Mouse (Mus musculus) spleen, adult 2 months (tissue): Measurements from ENCODE around the gene Reln.

Source experiments
- CTCF ChIP-seq: fragments of 200-500 bp; IDR thresholded peaks from 2 replicates; pipeline ENCODE4 v1.5.1; 2011; ENCODE audit warnings: mild to moderate bottlenecking, inconsistent platforms; ENCODE audit not compliant: insufficient read depth, insufficient read length, insufficient replicate concordance; ENCODE audit errors: extremely low read depth
- POLR2A ChIP-seq: fragments of 200-500 bp; IDR thresholded peaks from 2 replicates; pipeline ENCODE4 v1.6.1; 2011; ENCODE audit warnings: low read depth, low read length, inconsistent platforms

- TF ChIP-seq CTCF (no peak), POLR2A (no peak)
Measured at GRCm38 (mm10) chr5:22164060-22164934, 180.2 kb downstream of the Reln start.
